Mouse (Mus musculus): ENCODE measurements at regions not wholly inside any gene's neighbourhood (a gene's known extent, or its start where the extent isn't known, plus 50 kb on each side); places are given as distances from the start of the nearest gene placed in this dataset.

DNA sequence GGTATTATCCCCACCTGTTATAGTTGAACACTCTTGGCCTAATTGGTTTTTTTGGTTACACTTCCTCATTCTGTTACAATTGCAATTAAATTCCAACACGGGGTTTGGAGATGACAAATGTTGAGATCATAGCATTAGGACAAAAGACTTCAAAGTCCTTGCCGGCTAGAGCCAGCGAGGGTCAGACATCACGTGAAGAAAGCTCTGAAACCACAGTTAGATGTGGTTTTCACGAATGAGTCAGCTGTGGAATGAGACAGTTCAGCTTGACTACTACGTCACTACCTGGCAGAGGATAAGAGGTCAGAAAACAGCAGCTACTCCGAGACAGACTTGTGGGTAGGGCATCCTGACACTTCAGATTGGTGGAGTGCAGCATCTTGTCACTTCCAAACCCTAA lies 55.5 kb upstream of the Trio start:
- DNase-seq: no peak

DNA sequence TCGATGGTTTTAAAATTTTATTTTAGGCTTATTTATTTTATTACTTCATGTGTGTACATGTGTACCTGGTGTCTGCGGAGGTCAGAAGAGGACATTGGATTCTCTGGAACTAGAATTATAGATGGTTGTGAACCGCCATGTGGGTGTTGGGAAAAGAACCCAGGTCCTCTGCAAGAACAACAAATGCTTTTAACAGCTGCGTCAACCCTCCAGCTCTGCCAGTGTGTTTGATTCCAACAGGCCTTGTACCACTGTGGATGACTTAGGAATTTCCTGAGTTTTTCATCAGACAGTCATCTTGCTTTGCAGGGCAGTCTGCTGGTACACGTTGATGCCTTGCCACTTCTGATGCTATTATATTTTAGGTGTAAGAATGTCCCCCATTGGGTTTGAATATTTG lies 56.8 kb upstream of the Trio start:
- no peak for DNase-seq

DNA sequence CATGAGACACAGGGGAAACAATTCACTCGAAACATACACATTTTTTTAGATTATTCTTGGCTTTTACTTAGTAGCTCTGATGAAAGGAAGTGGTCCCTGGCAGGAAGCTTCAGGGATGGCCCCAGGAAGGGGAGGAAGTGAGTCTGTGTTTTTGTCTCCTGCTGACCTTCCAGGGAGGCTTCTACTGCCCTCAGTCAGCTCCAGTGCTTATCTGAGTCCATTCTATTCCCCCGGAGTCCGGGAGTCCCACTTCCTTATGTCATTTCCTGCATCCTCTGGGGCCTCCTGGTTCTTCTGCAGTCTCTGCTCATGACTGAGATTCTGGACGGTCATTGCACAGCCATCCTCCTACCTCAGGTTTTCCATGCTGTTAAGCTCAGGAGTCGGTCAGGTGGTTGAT lies 80.3 kb upstream of the Trio start:
- peak; percentile 32 for DNase-seq

DNA sequence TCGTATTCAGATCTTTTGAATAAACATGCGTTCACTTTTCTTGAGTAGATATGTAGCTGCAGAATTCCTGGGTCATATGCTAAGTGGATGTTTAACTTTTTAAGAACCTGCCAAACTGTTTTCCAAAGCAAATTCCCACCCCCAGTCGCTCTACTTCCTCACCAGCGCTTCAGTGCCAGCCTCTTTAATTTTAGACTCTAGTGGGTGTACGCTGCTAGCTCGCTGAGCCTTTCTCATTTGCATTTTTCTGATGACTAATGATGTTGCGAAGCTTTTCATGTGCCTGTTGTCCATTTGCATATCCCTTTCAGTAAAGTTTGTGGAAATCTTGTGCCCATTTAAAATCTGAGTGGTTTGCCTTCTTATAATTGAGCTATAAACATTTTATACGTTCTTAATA lies 84.3 kb upstream of the Trio start:
- no peak for DNase-seq

DNA sequence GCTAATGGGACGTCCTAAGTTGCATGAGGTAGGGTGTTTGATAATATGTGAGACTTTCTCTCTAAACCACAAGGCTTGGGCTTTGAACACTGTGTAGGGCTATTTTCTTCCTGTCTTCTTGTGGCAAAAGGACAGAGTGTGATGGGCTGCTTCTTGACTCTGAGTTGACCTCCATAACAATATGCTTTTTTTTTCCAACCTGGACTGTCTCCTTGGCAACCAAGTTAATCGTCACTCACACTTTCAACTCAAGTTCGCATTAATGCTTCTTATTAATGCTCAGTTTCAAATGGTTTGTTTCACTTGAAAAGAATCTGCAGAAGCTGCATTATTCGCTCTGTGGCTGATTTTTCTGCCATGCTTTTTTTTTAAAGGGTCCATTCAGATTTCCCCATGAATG lies 87.8 kb upstream of the Trio start:
- DNase-seq: no peak

DNA sequence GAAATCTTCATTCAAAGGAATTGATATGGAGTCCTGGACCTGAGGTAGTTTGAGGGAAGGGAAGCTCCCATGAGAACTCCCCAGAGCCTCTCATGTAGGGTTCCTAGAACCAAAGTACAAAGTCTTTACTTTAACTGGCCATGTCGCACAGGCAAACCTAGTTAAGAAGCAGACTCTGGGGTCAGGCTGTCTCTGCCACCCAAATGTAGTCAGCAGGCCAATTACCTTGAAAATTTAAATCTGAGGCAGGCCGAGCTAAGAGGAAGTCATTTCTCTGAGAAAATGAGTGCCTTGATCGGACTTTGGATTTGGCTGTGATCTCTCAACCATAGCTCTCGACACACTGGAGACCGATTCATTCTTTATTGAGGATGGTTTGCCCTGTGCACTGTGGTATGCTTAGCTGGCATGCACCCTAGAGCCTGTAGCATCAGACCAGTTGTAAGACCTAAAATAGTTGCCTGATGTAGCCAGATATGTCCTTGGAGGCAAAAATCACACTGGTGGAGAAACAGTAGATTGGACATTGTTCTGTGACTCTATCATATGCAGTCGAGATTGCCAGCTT lies 88.6 kb upstream of the Trio start:
- no peak for DNase-seq

DNA sequence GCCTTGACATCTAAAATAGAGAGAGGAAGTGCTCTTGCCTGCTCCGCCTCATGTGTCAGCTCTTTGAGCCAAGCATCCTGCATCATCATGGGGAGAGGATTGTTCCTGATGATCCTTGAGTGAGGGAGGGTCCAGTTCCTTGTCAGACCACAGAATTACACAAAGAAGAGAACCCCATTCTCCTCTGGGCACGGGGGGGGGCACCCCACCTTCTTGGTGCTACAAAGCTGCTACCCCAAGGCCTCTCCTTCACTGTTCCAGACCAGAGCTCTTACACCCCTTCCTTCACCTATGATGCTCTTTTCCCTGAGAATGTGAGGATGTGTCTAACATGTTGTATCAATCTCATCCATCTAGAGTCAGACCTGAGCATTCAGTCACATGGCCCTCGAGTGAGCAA lies 76.7 kb upstream of the Dnah5 start:
- DNase-seq: no peak

DNA sequence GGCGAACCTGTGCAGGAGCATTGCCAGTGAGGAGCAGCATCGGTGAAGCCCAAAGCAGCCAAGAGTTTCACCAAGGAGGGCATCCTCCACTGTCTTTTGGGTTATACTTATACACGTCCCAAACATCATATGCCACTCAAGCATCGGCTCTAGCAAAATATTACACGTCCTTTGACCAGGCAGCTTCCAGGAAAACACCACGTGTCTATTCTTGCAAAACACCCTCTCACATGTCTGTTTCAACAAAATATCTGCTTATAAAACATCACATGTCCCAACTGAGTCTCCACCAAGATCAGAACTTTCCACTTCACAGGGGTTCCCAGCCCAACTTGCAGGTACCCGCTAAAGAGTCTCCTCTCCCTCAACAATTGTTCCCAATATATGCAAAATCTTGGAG lies 74.0 kb upstream of the Dnah5 start:
- DNase-seq: no peak

DNA sequence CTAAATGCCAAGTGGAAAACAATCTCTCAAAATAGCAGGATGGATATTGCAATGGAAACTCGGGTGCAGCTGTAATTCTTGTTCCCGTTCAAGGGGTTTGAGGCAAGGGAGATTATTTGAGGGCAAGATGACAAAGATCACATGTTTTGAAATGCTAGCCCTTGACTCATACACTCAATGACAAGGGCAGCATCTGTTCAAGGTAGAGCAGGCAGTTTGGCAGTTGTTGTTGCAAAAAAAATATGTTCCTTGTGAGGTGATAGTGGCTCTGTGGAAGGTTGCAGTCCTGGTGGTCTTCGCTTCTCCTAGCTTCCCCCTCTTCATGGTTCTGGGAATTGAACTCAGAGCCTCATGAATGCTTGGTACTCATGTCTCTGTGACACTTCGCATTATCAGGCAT lies 72.0 kb upstream of the Dnah5 start:
- no peak for DNase-seq

DNA sequence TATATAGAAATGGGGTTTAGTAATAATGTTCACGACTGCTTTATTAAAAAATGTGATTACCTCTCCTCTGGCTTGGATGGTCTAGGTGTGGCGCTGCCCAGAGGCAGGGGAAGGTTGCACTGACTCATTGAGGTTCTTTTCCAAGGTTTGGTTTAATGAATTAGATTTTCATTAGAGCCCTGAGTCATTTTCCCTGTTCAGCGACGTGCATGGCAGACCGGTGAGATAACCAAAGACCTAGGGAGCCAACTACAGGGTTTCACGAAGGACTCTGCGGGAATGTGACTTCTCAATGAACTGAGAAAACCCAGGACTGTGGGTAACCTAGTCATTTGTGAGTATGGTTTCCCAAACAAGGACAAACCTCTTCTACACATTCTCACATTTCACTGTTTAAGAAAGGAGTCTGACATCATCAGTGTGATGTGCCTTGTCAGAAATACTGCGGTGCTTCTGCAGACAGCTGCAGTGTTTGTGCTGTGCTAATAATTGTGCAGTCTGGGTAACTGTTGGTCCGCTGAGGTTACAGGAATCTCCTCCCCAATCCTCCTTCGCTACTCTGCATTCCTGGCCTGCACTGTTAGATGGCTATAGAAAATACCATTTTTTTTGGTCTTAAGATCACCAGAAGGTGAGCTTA lies 70.3 kb upstream of the Dnah5 start:
- DNase-seq: peak; percentile 11

DNA sequence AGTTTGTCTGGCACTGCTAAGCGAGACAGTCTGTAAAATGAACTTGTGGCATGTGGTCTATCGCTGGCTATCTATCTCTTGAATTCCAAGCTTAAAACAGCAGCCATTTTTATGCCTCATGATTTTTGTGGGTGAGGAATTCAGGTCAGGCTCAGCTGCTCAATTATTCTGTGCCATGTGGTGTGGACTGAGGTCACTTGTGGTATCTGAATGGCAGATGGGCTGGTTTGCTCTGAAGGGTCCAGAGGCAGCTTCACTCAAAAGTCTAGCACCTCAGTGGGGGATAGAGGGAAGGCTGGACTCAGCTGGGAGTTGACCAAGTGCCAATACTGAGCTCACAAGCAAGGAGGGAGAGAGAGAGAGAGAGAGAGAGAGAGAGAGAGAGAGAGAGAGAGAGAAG lies 69.3 kb upstream of the Dnah5 start:
- DNase-seq: peak; percentile 21

DNA sequence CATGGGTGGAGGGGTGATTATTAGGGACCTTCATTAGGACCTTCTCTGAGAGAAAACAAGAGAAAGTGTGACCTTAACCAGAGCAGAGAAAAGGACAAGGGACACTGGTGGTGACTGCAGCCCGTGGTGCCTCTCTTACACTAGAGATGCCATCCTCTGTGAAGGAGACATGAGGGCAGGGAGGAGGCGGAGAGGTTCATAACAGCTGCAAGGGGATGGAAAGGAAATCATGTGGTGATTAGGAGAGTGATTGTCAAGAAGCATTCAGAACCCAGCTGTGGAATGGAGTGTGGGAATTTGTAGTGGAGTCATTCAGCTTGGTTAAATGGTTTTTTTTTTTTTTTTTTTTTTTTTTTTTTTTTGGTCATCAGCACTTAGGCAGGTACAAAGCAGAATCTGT lies 64.7 kb upstream of the Dnah5 start:
- no peak for DNase-seq

DNA sequence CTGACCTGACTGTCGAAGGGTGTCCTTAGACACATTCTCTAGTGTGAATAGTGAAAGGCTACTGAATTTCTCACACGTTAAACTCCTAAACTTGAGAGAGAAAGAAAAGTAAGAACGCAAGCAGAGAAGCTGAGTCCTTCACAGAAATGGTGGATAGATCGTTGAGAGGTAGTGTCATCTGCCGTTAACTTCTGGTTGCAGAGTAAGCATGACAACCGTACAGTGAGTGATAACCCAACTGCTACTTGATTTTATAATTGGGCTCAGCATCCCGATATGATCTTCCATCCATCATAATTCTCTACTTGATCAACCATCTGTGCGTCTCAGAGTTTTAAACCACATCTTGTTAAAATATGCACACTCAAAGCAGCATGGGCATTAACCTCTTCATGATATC lies 63.3 kb upstream of the Dnah5 start:
- DNase-seq: no peak

DNA sequence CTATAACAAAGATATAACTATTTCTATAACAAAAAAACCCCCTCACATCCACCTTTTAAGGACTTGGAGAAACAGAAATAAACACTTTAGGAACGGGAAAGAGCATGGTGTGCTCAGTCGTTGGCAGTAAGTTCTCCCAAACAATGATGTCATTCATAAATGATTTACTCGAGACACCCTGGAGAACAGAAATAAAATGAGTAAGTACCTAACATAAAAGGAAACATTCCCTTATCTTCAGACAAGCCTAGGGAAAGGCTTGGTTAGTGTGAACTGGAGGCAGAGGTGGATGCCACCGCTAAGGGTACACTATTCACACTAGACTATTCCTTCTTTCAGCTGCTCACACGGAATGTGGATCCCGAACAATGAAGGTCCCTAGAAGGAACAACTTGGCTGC lies 62.2 kb upstream of the Dnah5 start:
- no peak for DNase-seq

DNA sequence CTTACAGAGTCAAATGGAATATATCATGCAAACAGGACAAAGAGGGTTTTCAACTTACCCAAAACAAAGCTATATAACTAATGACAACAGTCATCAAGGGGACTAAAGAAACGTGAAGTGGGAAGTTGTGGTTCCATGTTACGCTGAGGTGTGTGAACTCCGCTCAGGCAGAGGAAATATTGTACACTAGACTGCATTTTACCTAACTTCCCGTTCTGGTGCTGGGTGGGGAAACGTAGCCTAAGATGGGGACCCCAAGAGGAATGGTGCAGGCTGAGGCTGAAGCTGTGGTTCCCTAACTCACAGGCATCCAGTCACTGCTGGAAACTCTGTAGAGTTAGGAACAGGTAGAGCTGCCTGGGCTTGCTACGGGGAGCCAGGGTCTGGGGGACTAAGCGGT lies 59.3 kb upstream of the Dnah5 start:
- DNase-seq: no peak

DNA sequence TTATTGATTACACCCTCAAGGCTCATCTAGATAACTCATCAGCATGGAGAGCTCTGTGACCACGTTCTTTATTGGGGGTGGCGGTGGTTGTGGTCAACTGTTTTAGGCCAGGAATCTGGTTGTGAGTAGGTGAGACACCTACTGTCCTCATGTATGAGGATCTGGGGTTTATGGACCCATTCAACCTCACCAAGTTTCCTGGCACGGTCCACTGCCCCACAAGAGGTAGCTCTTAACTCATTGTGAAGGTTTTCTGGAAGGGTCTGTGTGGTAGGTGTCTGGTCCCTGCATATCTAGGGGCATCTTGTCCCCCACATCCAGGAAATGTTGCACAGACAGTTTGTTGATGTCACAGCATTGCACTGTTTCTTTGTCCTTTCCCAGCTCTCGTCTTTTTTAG lies 58.7 kb upstream of the Dnah5 start:
- DNase-seq: no peak

DNA sequence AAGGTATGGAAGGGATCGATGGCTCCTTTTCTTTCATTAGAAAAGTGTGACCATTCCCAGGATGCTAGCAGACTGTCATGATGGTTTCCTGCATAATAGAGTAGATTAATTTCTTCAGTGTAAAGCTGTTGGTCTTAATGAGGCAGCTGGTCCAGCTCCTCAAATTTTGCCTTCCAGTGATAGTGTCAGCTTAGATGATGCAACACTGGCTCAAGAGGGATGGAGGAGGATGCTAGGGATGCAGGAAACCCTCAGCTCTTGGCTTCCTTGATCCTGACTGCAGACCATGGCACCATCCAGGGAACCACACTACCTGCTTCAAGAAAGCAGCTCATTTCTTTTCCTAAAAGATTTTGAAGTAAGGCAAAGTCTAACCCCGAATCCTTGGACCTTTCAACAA lies 51.9 kb upstream of the Dnah5 start:
- no peak for DNase-seq

Measured in heart, postnatal 4 days (tissue).